Mouse (Mus musculus) lung, embryonic 15.5 days (tissue): ENCODE data around the gene Irf1. TPM values are rescaled to one million over a fixed set of nuclear protein-coding genes. Genes with fewer than 3 reads are reported as not detected.
"Not testable (repeated sequence)": the region's sequence is repeated elsewhere in the genome, so short reads cannot be mapped to it uniquely, and the experiment has no call there.

Experiments
- ATAC-seq: fragments of 200-750 bp; cut with Nextera tagmentation; 2 replicates; pipeline ENCODE4 v1.8.0; 2017; ENCODE audit warnings: moderate number of reproducible peaks, borderline replicate concordance; ENCODE audit not compliant: low FRiP score, low TSS enrichment; ENCODE audit errors: extremely low read depth
- H3K27ac ChIP-seq: fragments of 300-500 bp; sonication (generic); 2 replicates; pipeline ENCODE4 v1.5.1; 2015; ENCODE audit warnings: moderate library complexity, mild to moderate bottlenecking, inconsistent platforms
- H3K27me3 ChIP-seq: fragments of 300-500 bp; sonication (generic); 2 replicates; pipeline ENCODE4 v1.6.1; 2015; ENCODE audit warnings: inconsistent platforms
- H3K36me3 ChIP-seq: fragments of 300-500 bp; sonication (generic); 2 replicates; pipeline ENCODE4 v1.6.1; 2015; ENCODE audit warnings: inconsistent platforms
- H3K4me1 ChIP-seq: fragments of 300-500 bp; sonication (generic); 2 replicates; pipeline ENCODE4 v1.6.1; 2015; ENCODE audit warnings: inconsistent platforms
- H3K4me2 ChIP-seq: fragments of 300-500 bp; sonication (generic); 2 replicates; pipeline ENCODE4 v1.6.1; 2015; ENCODE audit warnings: inconsistent platforms, mild to moderate bottlenecking, moderate library complexity
- H3K4me3 ChIP-seq: fragments of 300-500 bp; sonication (generic); 2 replicates; pipeline ENCODE4 v1.5.1; 2015; ENCODE audit warnings: mild to moderate bottlenecking, inconsistent platforms
- H3K9ac ChIP-seq: fragments of 300-500 bp; sonication (generic); 2 replicates; pipeline ENCODE4 v1.6.1; 2015; ENCODE audit warnings: inconsistent platforms
- H3K9me3 ChIP-seq: fragments of 300-500 bp; sonication (generic); 2 replicates; pipeline ENCODE4 v1.6.1; 2016; ENCODE audit warnings: inconsistent platforms
- WGBS: fragments of 180-500 bp; shearing (Covaris S2); methylation state at CpG from one replicate; pipeline ENCODE4 v1.1.7; 2015; 5-methylcytosine and 5-hydroxymethylcytosine counted together
- polyA plus RNA-seq: library from polyadenylated mRNA; unstranded; fragments of >200 nt; fragmentation: Nextera tagmentation; extraction: Ambion mirVana; gene quantifications from 2 replicates; pipeline ENCODE4 v1.2.1, GENCODE M21; 2015

The Irf1 gene
- polyA plus RNA-seq, 1 experiment from 2014 or later: 28.7 TPM

- no peak for ATAC-seq
- H3K27me3 ChIP-seq: no peaks in the 10 kb centered on the region
- no peaks in the 10 kb centered on the region for H3K36me3 ChIP-seq
- no peak overlapping the region for H3K27ac ChIP-seq
- H3K9ac ChIP-seq: no peak overlapping the region
- no peak overlapping the region for H3K4me3 ChIP-seq
- WGBS: 86% methylated on average over 9 of the region's 9 CpGs
- H3K9me3 ChIP-seq: no peaks in the 10 kb centered on the region
- no peaks in the 10 kb centered on the region for H3K4me1 ChIP-seq
- no peak overlapping the region for H3K4me2 ChIP-seq
Observed at GRCm38 (mm10) chr11:53747985-53748384, 21.8 kb upstream of the Irf1 start.

GRCm38 (mm10) chr11:53748614-53749013 is 21.2 kb upstream of the Irf1 start:
- H3K4me1 ChIP-seq: no peaks in the 10 kb centered on the region
- ATAC-seq: no peak
- no peaks in the 10 kb centered on the region for H3K9me3 ChIP-seq
- no peak overlapping the region for H3K4me3 ChIP-seq
- H3K27ac ChIP-seq: no peak overlapping the region
- WGBS: 91% methylated on average over 6 of the region's 6 CpGs
- no peak overlapping the region for H3K4me2 ChIP-seq
- H3K9ac ChIP-seq: no peak overlapping the region
- no peaks in the 10 kb centered on the region for H3K36me3 ChIP-seq
- no peaks in the 10 kb centered on the region for H3K27me3 ChIP-seq

- no peak for ATAC-seq
- H3K27ac ChIP-seq: no peak overlapping the region
- no peaks in the 10 kb centered on the region for H3K36me3 ChIP-seq
- no peak overlapping the region for H3K4me2 ChIP-seq
- no peak overlapping the region for H3K4me3 ChIP-seq
- 40% methylated on average over 4 of the region's 4 CpGs for WGBS
- no peaks in the 10 kb centered on the region for H3K27me3 ChIP-seq
- H3K9me3 ChIP-seq: no peaks in the 10 kb centered on the region
- H3K4me1 ChIP-seq: no peaks in the 10 kb centered on the region
- no peak overlapping the region for H3K9ac ChIP-seq
Observed at GRCm38 (mm10) chr11:53749306-53749705, 20.5 kb upstream of the Irf1 start.

GRCm38 (mm10) chr11:53749716-53750352 is 20.0 kb upstream of the Irf1 start:
- Histone ChIP-seq H3K4me1 (no peaks in the 10 kb centered on the region), H3K9me3 (no peaks in the 10 kb centered on the region), H3K27ac (no peak overlapping the region), H3K27me3 (no peaks in the 10 kb centered on the region), H3K36me3 (no peaks in the 10 kb centered on the region), H3K4me2 (no peak overlapping the region), H3K9ac (no peak overlapping the region), H3K4me3 (no peak overlapping the region)
- no peak for ATAC-seq
- WGBS: 48% methylated on average over 5 of the region's 5 CpGs

- H3K4me2 ChIP-seq: no peak overlapping the region
- no peak overlapping the region for H3K27ac ChIP-seq
- H3K9me3 ChIP-seq: no peaks in the 10 kb centered on the region
- no peaks in the 10 kb centered on the region for H3K27me3 ChIP-seq
- peaks cover 15% of the 10 kb centered on the region for H3K4me1 ChIP-seq
- no peak overlapping the region for H3K9ac ChIP-seq
- 73% methylated on average over 12 of the region's 12 CpGs for WGBS
- no peaks in the 10 kb centered on the region for H3K36me3 ChIP-seq
- ATAC-seq: no peak
- H3K4me3 ChIP-seq: no peak overlapping the region
Observed at GRCm38 (mm10) chr11:53755011-53755595, 14.7 kb upstream of the Irf1 start.

GRCm38 (mm10) chr11:53757612-53758011 is 12.2 kb upstream of the Irf1 start:
- no peak overlapping the region for H3K4me2 ChIP-seq
- peaks cover 38% of the 10 kb centered on the region for H3K4me1 ChIP-seq
- WGBS: 85% methylated on average over 4 of the region's 4 CpGs
- H3K36me3 ChIP-seq: no peaks in the 10 kb centered on the region
- H3K27me3 ChIP-seq: no peaks in the 10 kb centered on the region
- ATAC-seq: no peak
- H3K9me3 ChIP-seq: no peaks in the 10 kb centered on the region
- no peak overlapping the region for H3K27ac ChIP-seq
- no peak overlapping the region for H3K4me3 ChIP-seq
- no peak overlapping the region for H3K9ac ChIP-seq

- not testable (repeated sequence) for H3K4me3 ChIP-seq
Observed at GRCm38 (mm10) chr11:53758033-53758432, 11.8 kb upstream of the Irf1 start.

GRCm38 (mm10) chr11:53758791-53759351 is 10.9 kb upstream of the Irf1 start:
- peaks cover 50% of the 10 kb centered on the region for H3K4me1 ChIP-seq
- H3K27me3 ChIP-seq: no peaks in the 10 kb centered on the region
- no peaks in the 10 kb centered on the region for H3K36me3 ChIP-seq
- H3K9ac ChIP-seq: no peak overlapping the region; the same call in 1 of the 2 replicates
- no peaks in the 10 kb centered on the region for H3K9me3 ChIP-seq
- no peak overlapping the region for H3K4me2 ChIP-seq
- no peak overlapping the region for H3K4me3 ChIP-seq
- H3K27ac ChIP-seq: no peak overlapping the region
- WGBS: 46% methylated on average over 6 of the region's 6 CpGs
- no peak for ATAC-seq

More at GRCm38 (mm10) chr11:53758033-53758432, 11.8 kb upstream of the Irf1 start:
- not testable (repeated sequence) for H3K36me3 ChIP-seq, ATAC-seq, H3K4me2 ChIP-seq, H3K27me3 ChIP-seq, H3K9ac ChIP-seq, H3K9me3 ChIP-seq, H3K27ac ChIP-seq
- WGBS: 81% methylated on average over 9 of the region's 9 CpGs
- peaks cover 42% of the 10 kb centered on the region for H3K4me1 ChIP-seq

- Histone ChIP-seq H3K4me3 (no peak overlapping the region), H3K36me3 (no peaks in the 10 kb centered on the region), H3K9ac (no peak overlapping the region), H3K4me1 (peaks cover 60% of the 10 kb centered on the region), H3K27me3 (no peaks in the 10 kb centered on the region), H3K4me2 (peak overlapping the region; percentile 2; the same call in 1 of the 2 replicates), H3K9me3 (no peaks in the 10 kb centered on the region), H3K27ac (no peak overlapping the region; the same call in 1 of the 2 replicates)
- no peak for ATAC-seq
- WGBS: 24% methylated on average over 22 of the region's 22 CpGs
Observed at GRCm38 (mm10) chr11:53759545-53760406, 10.0 kb upstream of the Irf1 start.

GRCm38 (mm10) chr11:53761284-53761683 is 8.5 kb upstream of the Irf1 start:
- Histone ChIP-seq H3K4me1 (peaks cover 61% of the 10 kb centered on the region), H3K27ac (peak overlapping the region; percentile 96), H3K36me3 (no peaks in the 10 kb centered on the region), H3K9ac (no peak overlapping the region), H3K27me3 (no peaks in the 10 kb centered on the region), H3K9me3 (no peaks in the 10 kb centered on the region), H3K4me3 (no peak overlapping the region), H3K4me2 (no peak overlapping the region)
- WGBS: 62% methylated on average over 5 of the region's 5 CpGs
- ATAC-seq: no peak

- ATAC-seq: peak; percentile 68
- H3K9ac ChIP-seq: no peak overlapping the region
- H3K27ac ChIP-seq: peak overlapping the region; percentile 96
- no peaks in the 10 kb centered on the region for H3K9me3 ChIP-seq
- WGBS: 15% methylated on average over 2 of the region's 2 CpGs
- H3K4me2 ChIP-seq: peak overlapping the region; percentile 71
- H3K4me3 ChIP-seq: no peak overlapping the region
- peaks cover 61% of the 10 kb centered on the region for H3K4me1 ChIP-seq
- no peaks in the 10 kb centered on the region for H3K36me3 ChIP-seq
- H3K27me3 ChIP-seq: no peaks in the 10 kb centered on the region
Observed at GRCm38 (mm10) chr11:53761822-53762221, 8.0 kb upstream of the Irf1 start.
